Mouse (Mus musculus): ENCODE data around the gene Zfp1.
A peak's percentile ranks its signal among the peaks of the same experiment; 100 is the strongest.

Zfp1 gene

DNA sequence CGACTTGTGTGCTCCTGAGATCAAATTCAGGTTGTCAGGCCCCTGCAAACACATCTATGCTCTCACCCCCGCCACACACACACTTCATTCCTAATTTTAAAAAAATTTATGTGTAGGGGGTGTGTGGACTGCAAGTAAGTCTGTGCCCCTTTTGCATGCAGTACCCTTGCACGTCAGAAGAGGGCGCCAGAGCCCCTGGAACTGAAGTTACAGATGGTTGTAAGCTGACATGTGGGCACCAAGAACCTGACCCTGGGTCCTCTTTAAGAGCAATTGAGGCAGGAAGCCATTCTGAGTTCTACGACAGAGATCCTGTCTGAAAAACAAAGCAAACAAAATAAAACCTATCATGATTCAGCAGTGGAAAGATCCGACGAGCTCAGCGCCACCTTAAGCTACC is 33.0 kb downstream of the Zfp1 start:
- DNase-seq (ENCODE audit: low spot score): no peak

DNA sequence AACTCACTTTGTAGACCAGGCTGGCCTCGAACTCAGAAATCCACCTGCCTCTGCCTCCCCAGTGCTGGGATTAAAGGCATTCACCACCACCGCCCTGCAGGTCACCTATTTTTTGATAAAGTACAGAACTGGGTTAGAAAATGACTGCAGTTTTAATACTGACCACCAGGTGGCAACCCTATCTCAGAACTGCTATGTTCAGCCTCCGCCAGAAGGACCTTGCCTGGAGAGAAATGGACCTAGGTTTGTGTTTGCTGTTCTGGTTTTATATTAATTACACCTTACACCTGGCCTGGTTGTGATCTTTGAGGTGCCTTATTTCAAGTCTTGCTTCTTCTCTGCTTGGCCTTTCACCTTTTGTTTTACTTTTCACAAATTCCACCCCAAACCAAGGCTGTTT is 34.9 kb downstream of the Zfp1 start:
- DNase-seq (ENCODE audit: low spot score): peak; percentile 77

GRCm38 (mm10) chr8:111678848-111679247 is 35.6 kb downstream of the Zfp1 start:
- DNase-seq (ENCODE audit: low spot score): no peak

DNA sequence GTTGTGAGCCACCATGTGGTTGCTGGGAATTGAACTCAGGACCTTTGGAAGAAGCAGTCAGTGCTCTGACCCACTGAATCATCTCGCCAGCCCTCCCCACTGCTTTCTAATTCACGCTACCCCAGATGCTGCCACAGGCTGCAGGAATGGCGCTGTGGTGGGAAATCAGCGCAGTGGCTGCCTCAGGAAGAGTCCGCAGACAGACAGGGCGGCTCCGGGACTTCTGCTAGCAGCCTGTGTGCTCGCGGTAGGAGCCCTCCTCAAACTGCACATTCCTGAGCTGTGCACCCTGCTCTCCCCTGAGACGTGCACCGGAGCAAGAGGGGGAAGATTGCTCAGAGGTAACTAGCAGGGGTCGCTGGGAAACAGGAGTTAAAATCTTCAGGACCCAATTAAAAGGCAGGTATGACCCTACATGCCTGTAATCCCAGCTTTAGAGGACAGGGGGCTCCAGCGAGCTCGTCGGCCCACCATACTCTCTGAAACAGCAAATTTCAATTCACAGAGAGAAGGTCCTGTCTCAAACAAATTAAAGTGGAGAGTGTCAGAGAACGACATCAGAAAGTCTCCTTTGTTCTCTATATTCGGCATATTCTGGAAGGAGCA is 37.3 kb downstream of the Zfp1 start:
- DNase-seq (ENCODE audit: low spot score): peak; percentile 34

- no peak for DNase-seq (ENCODE audit: low spot score)
These were observed 38.0 kb downstream of the Zfp1 start for GRCm38 (mm10) chr8:111681153-111681552.

DNA sequence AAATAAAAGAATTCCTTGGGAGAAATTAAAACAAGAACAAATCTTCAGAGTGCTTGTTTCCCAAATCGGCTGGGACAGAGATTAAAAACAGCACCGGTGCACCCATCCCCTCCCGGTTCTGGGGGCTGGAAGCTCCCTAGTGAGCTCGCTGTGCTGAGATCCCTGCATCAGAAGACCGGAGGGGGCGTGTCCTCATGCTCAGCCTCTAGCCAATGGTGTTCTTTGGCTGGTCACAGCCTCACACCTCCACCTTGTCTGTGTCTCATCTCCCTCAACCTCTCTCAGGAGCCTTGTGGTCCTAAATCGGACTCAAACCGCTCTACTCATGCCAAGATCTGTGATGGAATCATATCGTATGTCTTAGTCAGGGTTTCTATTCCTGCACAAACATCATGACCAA is 39.3 kb downstream of the Zfp1 start:
- DNase-seq (ENCODE audit: low spot score): no peak

- DNase-seq (ENCODE audit: low spot score): no peak
These were observed 43.7 kb downstream of the Zfp1 start for GRCm38 (mm10) chr8:111686881-111687280.

DNA sequence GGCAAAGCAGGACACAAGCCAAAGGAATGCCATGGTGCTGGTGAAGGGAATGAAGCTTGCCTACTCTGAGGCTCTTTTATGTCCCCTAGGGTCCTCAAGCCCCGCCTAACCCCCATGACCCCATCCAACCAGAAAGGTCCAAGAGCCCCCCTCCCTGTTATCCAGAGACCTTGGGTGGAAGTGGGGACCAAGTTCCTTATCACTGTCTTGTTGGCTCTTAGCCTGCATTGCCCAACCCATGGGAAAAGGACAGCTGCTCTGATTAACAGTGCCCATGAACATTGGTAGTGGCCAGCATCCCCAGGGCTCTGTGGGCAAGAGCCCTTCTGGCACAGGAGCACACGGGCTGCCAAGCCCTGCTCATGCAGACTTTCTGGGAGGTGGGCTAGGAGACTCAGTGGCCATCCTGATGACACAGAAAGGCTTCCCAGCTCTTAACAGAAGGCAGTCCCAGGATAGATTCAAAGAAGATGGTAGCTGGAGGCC is 47.8 kb downstream of the Zfp1 start, which contains the start of gene Ctrb1:
TSS of gene Ctrb1 (minus strand) at position 51 of the 486 bp plus-strand sequence.
- DNase-seq (ENCODE audit: low spot score): no peak

DNA sequence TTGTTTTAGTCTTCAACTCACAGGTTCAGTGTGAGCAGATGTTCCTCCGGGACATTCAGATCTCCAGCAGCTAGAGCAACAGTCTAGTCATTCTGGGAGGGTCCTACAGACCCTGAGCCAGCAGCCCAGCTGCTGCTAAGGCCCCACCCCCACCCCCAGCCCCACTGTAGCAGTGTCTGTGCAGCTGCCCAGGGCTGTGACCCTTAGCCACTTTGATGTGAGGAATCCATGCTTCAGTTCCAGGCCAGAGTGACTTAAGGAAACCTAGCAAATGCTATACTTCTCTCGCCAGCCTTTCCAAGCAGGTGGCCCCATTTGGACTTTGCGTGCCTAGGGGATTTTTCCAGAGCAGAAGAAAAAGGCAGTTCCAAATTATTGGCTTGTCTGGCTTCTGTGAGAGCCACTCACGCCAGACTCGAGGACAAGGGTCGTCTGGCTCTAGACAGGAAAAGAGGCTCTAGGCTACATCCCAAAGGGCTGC is 50.1 kb downstream of the Zfp1 start:
- DNase-seq (ENCODE audit: low spot score): peak; percentile 44

DNA sequence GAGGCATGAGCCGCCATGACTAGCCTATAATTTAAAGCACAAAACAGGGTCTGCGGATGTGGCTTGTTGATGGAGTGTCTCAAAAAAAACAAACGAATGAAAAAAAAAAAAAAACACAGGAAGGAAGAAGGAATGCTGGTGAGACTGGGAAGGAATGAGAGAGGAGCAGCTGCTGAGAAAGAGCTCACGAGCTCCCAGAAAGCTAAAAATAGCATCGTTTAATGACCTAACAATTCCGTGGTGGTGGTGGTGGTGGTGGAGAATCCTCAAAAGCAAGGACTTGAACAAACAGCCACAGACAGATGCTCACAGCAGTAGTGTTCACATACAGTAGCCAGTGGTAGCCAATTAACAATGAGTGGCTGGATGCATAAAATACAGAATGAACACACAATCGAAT is 52.2 kb downstream of the Zfp1 start:
- DNase-seq (ENCODE audit: low spot score): no peak

DNA sequence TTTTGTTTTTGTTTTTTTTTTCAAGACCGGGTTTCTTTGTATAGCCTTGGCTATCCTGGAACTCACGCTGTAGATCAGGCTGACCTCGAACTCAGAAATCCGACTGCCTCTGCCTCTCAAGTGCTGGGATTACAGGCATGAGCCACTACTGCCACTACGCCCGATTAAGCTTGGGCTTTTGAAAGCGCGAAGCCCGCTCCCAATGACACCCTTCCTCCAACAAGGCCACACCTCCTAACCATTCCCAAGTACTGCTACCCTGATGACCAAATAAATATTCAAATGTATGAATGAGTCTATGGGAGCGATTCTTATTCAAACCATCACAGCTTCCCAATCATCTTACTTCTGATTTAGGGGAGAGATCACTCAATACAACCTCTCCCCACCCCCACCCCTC is 54.5 kb downstream of the Zfp1 start:
- DNase-seq (ENCODE audit: low spot score): no peak

- no peak for DNase-seq (ENCODE audit: low spot score)
These were observed 55.8 kb downstream of the Zfp1 start for GRCm38 (mm10) chr8:111699035-111699434.

- DNase-seq (ENCODE audit: low spot score): no peak
These were observed 57.0 kb downstream of the Zfp1 start for GRCm38 (mm10) chr8:111700201-111700600.

DNA sequence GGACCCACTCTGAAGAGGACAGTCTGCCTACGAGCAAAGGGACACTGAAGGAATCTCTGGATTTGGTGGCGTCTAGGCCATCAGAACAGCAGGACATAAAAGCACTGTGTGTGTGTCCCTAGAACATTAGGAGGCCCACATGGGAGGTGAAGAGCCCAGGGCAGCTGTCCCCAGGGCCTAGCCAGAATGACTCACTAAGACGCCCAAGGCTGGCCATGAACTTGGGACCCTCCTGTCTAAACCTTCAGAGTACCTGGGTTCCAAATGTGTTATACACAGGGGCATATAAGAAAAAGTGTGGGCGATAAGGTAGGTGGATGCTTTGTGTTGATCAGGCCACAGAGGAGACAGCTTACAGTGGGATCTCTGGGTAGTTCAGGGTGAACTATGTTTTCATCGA is 57.5 kb downstream of the Zfp1 start:
- no peak for DNase-seq (ENCODE audit: low spot score)

- no peak for DNase-seq (ENCODE audit: low spot score)
These were observed 58.2 kb downstream of the Zfp1 start for GRCm38 (mm10) chr8:111701380-111701779.

DNA sequence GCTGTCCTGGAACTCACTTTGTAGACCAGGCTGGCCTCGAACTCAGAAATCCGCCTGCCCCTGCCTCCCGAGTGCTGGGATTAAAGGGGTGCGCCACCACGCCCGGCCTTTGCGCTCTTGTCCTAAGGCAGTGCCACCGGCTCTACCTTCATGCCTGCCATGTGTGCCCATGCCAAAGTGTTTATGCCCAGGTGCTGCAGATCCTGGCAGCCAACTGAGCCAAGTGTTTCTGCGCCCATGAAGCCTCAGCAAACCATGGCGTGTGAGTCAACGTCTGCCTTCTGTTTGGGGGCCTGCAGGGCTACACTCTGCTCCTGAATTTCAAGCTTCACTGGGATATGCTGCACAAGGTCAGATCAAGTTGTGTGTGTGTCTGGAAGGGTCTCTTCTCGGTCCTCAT is 61.4 kb downstream of the Zfp1 start:
- DNase-seq (ENCODE audit: low spot score): no peak

DNA sequence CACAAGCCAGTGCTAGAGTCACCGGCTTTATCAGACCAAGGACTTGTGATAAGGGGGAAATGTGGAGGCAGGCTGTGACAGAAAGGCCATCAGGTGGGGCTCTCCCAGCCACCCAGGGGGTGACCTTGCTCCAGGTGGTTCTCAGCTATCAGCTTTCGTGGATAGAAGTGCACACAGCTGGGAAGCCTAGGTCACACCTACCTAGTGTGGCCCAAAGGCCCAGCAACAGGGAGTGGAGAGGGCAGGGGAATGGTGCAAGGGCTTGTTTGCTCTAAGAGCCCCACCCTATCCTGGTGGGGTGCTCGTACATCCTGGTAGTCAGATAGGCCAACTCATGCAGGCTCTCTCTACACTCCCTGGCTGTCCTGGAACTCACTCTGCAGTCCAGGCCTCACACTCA is 62.0 kb downstream of the Zfp1 start:
- no peak for DNase-seq (ENCODE audit: low spot score)

DNA sequence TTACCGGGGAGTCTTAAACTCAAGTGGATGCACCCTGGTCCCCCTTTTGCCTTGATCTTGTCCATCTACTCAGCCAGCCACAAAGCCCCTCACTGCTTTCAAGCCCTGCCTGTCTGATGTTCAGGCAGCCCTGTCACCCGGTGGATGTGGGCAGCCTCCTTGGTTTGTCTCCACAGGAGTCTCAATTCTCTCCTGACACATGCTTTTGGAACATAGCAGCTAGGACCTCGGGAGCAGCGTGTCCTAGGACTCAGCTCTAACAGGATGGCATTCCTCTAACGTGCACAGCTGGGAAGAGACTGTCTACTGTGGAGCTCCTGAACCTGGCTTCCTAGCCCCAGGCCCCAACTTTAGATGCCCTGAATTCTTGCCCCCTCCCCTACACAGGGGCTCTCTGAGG is 62.5 kb downstream of the Zfp1 start:
- no peak for DNase-seq (ENCODE audit: low spot score)

GRCm38 (mm10) chr8:111708265-111708664 is 65.1 kb downstream of the Zfp1 start:
- no peak for DNase-seq (ENCODE audit: low spot score)

DNA sequence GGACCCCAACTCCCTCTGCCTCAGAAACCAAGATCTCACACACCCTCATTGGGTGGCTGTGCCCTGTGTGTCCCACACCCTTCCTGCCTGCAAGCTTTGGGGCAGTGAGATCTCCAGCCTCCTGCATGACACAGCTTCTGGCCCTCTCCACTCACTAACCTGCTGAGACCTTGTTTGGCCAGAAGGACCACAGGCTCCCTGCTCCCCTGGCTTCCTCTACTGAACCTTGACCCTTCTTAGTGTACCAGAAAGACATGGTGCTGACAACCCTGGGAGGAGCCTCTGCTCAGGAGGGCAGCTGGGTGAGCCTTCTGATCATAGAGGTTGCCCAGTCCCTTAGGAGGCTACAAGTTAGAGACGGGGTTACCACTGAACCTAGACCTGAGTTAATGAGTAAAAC is 66.0 kb downstream of the Zfp1 start:
- DNase-seq (ENCODE audit: low spot score): no peak

GRCm38 (mm10) chr8:111710777-111711485 is 67.7 kb downstream of the Zfp1 start:
- no peak for DNase-seq (ENCODE audit: low spot score)

- DNase-seq (ENCODE audit: low spot score): no peak
These were observed 68.9 kb downstream of the Zfp1 start for GRCm38 (mm10) chr8:111712135-111712534.

DNA sequence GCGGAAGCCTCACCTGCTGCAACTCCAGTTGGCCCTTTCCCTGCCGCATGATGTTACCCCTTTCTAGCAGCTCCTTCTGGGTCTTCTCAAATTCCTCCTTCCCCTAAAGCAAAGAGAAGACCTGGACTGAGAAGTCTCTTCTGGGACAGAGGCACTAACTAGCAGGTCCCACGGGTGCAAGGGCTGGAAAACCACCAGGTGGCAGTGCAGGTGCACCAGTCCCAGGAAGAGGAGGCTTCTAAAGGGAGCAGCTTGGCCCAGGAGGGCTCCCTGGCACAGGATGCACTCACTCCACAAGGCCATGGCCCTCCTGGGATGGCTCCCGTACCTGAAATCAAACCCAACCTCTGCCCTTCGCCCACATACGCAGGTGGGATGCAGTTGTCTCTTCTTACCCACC is 69.4 kb downstream of the Zfp1 start:
- peak; percentile 70 for DNase-seq (ENCODE audit: low spot score)

DNA sequence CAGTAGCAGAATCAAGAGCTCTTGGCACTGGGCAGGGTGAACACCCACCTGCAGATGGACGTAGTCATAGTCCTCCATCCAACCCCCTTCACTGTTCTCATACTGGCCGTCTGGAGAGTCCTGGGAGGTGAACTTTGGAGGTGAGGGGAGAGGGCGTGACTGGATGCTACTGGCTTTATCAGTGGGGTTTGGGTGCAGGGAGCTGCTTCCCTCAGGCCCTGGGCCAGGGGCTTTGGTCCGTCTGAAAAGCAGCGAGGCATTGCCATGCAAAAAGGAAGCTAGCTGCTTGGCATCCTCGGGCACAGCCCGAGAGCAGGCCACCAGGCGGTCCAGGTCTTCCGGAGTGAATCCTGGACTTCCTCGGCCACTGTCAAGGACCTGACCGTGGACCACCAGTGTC is 70.1 kb downstream of the Zfp1 start:
- DNase-seq (ENCODE audit: low spot score): no peak
